Mouse (Mus musculus) thymus, adult 2 months (tissue): Measurements from ENCODE around the gene Pgpep1.

Experiments
- CTCF ChIP-seq: fragments of 200-500 bp; IDR thresholded peaks from 2 replicates; pipeline ENCODE4 v1.5.1; 2012; ENCODE audit warnings: mild to moderate bottlenecking, control low read depth, low read length, moderate library complexity, borderline replicate concordance; ENCODE audit not compliant: control insufficient read depth, poor library complexity, insufficient read depth; ENCODE audit errors: extremely low read depth
- POLR2A ChIP-seq: fragments of 200-500 bp; IDR thresholded peaks from 2 replicates; pipeline ENCODE4 v1.6.1; 2012; ENCODE audit warnings: mild to moderate bottlenecking, low read length, control low read depth, moderate library complexity; ENCODE audit not compliant: control insufficient read depth, poor library complexity, insufficient read depth; ENCODE audit errors: extremely low read depth

DNA sequence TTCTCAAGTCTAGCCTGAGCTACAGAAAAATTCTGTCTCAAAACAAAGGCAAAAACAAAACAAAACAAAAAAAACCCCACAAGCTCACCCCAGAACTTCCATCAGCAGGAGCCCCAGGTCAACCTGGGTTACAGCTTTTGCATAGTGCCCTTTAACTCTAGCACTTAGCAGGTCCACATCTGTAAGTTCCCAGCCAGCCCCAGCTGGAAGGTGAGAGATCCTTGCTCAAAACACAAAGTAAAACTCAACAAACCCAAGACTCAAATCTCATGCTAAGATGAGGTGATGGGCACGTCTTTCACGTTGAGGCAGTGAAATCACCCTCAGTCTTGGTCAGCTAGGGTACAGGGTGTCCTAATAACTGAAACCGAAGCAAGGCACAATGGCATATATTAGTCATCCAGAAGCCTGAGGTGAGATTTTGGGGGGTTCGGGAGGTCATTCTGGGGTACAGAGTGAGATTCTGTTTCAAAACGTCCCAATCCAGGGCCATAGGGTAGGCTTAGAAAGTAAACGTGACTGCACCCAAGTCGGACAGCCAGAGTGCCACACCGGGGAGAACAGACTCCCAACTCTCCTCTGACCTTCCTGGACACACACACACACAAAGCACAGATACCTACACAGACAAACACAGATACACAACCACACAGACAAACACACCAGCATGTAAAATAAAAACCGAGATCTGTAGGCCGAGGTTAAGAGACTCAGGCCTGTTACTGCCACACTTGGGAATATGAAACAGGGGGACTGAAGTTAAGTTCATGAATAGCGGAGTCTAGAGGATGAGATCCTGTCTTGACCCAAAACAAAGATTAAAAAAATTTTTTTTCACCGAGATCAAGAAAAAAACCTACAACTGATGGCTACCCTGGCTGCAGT lies 37.4 kb upstream of the Pgpep1 start:
- TF ChIP-seq POLR2A: no peak
- TF ChIP-seq CTCF: no peak
